Mouse (Mus musculus): ENCODE data around the gene Plekha4.
"Not testable (repeated sequence)": the region's sequence is repeated elsewhere in the genome, so short reads cannot be mapped to it uniquely, and the experiment has no call there.

The Plekha4 gene

DNA sequence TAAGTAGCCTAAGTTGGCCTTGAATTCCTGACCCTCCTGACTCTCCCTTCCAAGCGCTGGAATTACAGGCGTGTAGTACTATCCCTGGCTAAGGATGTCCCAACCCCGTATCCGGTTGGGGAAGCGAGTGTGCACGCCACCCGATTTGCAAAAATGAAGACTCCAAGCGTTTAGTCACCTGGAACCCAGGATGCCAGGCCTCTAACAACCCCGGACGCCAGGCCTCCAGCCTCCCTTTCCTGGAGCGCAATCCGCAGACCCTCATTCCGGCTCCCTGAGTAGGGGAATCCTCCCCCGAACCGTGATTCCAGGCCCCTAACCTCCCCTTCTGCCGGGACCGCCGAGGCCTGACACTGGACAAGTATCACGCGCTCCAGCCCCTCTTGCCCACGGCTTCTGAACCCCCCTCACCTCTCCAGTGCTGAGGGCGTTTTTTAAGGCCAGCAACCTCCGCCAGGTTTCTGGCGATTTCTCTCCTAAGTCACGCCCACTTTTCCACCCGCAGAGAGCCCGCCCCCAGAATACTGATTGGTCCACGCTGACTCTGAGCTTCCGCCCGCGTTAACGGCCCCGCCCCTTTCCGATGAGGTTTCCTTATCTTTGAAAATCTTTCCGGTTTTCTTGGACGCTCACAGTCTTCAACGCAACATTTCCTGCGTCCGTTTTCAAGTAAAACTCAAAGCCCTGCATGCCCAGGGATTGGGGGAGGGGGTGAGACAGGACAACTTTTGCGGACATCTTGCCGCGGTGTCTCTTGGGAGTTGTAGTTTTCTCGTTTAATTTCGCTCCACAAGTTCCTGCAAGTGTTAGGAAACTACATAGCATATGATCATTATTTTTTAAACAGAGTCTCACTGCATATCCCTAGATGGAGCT lies 16.0 kb upstream of the Plekha4 start, which contains the start of gene Nucb1:
Nucb1 (minus strand) TSS at position 495 of the 876 bp plus-strand sequence.
- peak; percentile 96 for DNase-seq

DNA sequence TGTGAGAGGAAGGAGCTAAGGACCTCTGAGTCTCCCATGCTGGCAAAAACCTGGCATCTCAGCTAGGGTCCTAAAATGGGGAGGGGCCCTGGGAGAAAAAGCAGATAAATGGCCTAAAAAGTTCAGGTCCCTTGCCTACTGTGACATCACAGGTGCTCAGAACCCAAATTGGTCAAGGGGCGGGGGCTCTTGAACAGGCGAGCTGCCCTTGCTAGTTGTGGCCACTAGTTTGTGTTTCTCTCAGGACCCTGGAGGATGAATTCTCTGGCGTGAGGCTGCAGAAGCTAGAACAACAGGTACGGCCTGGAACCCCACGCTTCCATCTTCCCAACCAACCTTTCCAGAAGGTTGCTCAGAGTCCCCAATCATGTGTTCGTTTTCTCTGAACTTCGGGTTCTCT lies 11.7 kb upstream of the Plekha4 start:
- DNase-seq, result no peak

DNA sequence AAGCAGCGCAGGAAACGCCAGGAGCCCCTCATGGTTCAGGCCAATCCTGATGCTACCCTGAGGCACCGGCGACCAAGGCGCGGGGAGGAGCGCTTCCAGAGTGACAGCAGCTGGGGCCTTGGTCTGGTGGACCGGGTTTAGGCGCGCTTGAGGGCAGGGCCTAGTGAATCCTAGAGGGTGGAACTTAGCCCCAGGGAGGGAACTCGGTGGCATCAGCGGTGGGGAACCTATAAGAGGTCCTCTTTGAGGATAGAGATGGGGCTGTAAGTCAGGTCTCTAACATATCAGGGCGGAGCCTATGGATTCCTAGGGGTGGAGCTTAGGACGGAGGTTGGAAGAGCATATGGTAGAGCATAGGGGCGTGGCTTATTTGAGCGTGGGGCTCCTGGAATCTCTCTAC lies 10.7 kb upstream of the Plekha4 start:
- no peak for DNase-seq

DNA sequence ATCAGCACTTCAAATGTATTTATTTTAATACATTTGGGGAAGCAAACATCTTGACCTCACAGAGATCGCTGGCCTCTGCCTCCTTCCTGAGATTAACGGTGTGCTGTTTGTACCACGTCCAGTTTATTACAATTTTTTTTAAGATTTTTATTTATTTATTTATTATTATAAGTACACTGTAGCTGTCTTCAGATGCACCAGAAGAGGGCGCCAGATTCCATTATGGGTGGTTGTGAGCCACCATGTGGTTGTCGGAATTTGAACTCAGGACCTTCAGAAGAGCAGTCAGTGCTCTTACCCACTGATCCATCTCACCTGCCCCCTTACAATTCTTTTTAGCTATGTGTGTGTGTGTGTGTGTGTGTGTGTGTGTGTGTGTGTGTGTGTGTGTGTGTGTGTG lies 9.3 kb upstream of the Plekha4 start:
- not testable (repeated sequence) for DNase-seq

DNA sequence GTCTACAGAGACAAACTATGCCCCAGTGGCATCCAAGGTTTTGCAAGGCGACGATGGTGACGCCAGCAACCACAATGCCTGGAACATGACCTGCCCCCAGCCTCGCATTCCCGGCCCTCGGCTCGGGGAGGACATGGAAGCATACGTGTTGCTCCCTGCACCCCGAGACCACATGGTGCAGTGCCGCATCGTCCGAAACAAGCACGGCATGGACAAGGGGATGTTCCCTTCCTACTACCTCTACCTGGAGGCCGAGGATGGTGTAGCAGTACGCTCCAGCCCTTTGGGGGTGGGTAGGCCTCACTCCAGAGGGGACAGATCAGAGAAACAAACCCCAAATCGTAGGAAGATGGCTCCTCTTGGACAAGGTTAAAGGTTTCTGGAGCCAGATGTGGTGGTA lies 7.5 kb upstream of the Plekha4 start:
- no peak for DNase-seq

- no peak for DNase-seq
These were observed 6.6 kb upstream of the Plekha4 start for GRCm38 (mm10) chr7:45519345-45520120.

DNA sequence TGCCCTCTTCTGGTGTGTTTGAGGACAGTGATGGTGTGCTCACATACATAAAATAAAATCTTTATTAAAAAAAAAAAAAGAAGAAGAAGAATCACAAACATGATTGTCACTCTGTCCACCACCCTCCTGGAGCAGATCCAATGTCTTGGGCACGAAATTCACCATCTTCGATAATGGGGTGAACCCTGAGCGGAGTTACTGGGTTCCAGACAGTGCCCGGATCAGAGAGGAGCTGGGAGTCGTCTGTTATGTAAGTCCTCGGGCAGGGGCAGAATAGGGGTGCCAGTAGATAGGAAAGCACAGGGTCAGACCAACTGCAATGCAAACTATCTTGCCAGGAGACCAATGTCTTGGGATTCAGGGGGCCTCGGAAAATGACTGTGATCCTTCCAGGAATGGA lies 5.5 kb upstream of the Plekha4 start:
- no peak for DNase-seq

DNA sequence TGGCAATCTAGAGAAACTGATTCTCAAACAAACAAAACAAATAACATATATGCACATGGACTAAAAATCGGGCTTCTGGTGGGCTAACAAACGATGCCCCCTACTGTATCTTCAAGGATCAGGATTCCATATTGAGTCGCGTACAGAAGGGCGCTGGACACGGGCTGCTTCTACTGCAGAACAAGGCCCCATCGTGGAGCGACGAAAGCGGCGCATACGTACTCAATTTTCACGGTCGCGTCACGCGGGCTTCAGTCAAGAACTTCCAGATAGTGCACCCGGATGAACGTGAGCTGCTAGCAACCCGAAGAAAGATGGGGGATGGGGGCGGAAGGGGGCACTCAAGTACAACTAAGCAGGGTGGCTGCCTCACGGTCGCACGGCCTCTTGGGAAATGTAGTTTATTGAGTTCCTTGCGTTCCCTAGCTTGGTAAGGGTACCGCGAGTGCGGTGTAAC lies 4.4 kb upstream of the Plekha4 start:
- DNase-seq, result peak; percentile 90

DNA sequence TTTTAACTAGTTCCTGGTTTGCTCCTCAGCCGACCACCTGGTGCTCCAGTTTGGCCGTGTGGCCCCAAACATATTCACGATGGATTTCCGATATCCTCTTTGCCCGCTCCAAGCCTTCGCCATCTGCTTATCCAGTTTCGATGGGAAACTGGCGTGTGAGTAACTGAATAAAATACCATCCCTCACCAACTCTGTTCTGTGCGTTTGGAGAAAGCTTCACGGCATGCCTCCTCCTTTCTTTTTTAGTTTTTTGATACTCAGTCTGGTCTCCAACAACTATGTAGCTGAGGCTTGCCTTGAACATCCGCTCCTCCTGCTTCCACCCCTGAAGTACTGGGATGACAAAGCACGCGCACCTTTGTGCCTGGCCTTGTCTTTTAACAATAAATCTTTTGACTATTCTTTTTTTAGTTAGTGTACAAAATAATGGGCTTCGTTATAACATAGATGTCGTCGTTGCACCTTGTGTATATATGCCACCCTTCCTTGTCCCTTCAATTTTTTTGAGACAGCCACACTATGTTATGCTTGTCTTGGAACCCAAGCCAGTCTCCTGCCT lies 3.9 kb upstream of the Plekha4 start:
- no peak for DNase-seq

DNA sequence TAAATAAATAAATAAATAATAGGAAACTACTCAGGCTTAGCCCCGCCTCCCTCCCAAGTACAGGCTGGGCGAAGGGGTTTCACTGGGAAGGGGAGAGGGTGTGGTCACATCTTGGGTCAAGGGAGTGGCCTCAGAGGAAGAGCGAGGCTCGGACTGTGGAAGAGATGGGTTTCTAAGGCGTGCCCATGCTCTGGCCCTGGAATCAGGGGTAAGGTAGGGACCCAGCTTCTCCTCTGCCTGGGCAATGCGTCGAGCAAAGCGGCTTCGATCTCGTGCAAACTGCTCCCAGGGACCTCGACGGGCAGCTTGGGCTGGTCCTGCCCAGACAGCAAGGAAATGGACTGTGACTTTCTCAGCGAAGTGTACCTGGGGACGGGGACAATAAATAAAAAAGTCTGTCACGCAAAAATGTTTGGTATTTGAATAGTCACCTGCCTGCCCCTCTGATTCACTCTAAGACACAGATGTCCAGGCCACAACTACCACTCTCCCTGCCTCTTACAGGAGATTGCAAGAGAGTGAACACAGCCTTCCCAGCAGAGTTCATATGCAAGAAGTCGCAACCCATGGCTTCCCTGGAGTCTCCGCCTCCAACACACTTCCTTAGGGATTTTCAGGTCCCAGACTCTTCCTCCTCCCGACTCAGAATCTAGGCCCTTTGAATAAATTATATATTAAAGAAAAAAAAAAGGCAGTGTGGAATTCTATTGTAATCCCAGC lies 3.0 kb upstream of the Plekha4 start:
- DNase-seq, result no peak

- DNase-seq, result no peak
These were observed 2.4 kb upstream of the Plekha4 start for GRCm38 (mm10) chr7:45523678-45524170.

GRCm38 (mm10) chr7:45524841-45525621 lies 1.1 kb upstream of the Plekha4 start:
- peak; percentile 52 for DNase-seq

DNA sequence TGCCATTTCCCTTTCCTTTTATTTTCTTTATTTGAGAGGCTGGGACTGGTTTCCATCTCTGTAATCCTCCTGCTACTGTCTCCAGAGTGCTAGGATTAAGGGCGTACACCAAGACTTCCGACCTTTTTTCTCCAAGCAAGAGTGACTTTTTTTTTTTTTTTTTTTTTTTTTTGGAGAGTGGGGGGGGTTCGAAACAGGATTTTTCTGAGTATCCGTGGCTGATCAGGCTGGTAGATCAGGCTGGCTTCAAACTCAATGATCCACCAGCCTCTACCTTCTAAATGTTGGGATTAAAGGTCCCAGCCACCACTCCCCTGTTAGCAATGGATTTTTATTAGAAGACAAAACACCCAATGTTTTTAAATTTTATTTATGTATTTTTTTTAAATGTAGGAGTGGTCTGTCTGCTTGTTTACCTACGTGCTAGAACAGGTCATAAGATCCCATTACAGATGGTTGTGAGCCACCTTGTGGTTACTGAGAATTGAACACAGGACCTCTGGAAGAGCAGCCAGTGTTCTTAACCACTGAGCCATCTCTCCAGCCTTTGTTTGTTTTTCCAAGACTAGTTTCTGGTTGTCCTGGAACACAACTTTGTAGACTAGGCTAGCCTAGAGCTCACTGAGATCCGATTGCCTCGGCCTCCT lies 467 bp downstream of the Plekha4 start:
- DNase-seq, result no peak

- DNase-seq, result not testable (repeated sequence)
These were observed 1.0 kb downstream of the Plekha4 start for GRCm38 (mm10) chr7:45527169-45527568.

GRCm38 (mm10) chr7:45529461-45529860 lies 3.3 kb downstream of the Plekha4 start:
- no peak for DNase-seq

GRCm38 (mm10) chr7:45530643-45531042 lies 4.5 kb downstream of the Plekha4 start:
- no peak for DNase-seq

DNA sequence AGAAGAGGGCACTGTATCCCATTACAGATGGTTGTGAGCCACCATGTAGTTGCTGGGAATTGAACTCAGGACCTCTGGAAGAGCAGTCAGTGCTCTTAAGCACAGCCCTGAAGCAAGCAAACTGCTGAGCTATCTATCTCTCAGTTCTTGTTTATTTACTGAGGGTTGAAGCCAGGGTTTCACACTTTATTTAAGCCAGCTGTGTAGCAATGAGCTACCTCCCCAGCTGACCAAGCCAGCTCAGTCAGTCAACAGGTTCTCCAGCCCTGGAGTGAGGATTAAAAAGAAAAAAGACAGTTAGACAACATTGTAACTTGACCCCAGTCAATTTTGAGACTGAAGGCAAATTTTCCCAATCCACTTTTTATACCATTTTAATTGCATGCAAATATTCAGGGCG lies 9.5 kb downstream of the Plekha4 start:
- no peak for DNase-seq

DNA sequence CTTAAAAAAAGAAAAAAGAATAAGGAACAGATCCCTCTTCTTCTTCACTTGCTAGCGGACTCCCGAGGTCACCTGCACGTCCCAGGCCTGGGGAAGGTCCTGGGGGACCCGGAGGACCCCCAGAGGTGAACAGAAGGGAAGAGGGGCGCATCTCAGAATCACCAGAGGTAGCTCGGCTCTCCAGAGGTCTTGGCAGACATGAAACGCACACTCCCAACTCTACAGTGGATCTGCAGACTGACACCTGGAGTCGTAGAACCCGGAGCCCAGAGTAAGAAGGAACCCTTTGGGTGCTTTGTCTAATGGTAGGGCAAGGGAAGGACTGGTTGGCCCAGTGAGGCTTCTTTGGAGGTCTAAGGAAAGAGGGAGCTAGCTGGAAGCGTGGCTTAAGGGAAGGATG lies 11.5 kb downstream of the Plekha4 start:
- no peak for DNase-seq

GRCm38 (mm10) chr7:45538163-45539041 lies 12.3 kb downstream of the Plekha4 start:
- peak; percentile 67 for DNase-seq

GRCm38 (mm10) chr7:45539095-45539494 lies 13.0 kb downstream of the Plekha4 start:
- no peak for DNase-seq

All from kidney, adult 18-20 months (tissue).